Mouse (Mus musculus) forebrain, embryonic 10.5 days (tissue): Measurements from ENCODE around the gene Map3k12. TPM values are rescaled to one million over a fixed set of nuclear protein-coding genes. Genes with fewer than 3 reads are reported as not detected.

Source experiments
- DNase-seq: peaks from one replicate; pipeline ENCODE4 v3.0.0-alpha.2; 2017; ENCODE audit warnings: low spot score; ENCODE audit errors: extremely low spot score
- H3K27ac ChIP-seq: fragments of 300-500 bp; sonication (generic); 2 replicates; pipeline ENCODE4 v1.5.1; 2016; ENCODE audit warnings: mild to moderate bottlenecking
- H3K27me3 ChIP-seq: fragments of 300-500 bp; sonication (generic); 2 replicates; pipeline ENCODE4 v1.6.1; 2016; ENCODE audit warnings: mild to moderate bottlenecking; ENCODE audit not compliant: poor library complexity, severe bottlenecking
- H3K36me3 ChIP-seq: fragments of 300-500 bp; sonication (generic); replicated peaks from 2 replicates; pipeline ENCODE4 v1.6.1; 2016; ENCODE audit warnings: mild to moderate bottlenecking, moderate library complexity
- H3K4me1 ChIP-seq: fragments of 300-500 bp; sonication (generic); 2 replicates; pipeline ENCODE4 v1.6.1; 2016
- H3K4me3 ChIP-seq: fragments of 300-500 bp; sonication (generic); 2 replicates; pipeline ENCODE4 v1.5.1; 2016; ENCODE audit warnings: mild to moderate bottlenecking, moderate library complexity
- H3K9me3 ChIP-seq: fragments of 300-500 bp; sonication (generic); 2 replicates; pipeline ENCODE4 v1.6.1; 2016; ENCODE audit warnings: mild to moderate bottlenecking, moderate library complexity
- WGBS: fragments of 180-500 bp; shearing (Covaris S2); methylation state at CpG from one replicate; pipeline ENCODE4 v1.1.7; 2016; 5-methylcytosine and 5-hydroxymethylcytosine counted together
- polyA plus RNA-seq: library from polyadenylated mRNA; unstranded; fragments of >200 nt; fragmentation: Nextera tagmentation; extraction: Ambion mirVana; gene quantifications from 2 replicates; pipeline ENCODE4 v1.2.1, GENCODE M21; 2016

The Map3k12 gene
- polyA plus RNA-seq, 1 experiment from 2014 or later, result 24.0 TPM

DNA sequence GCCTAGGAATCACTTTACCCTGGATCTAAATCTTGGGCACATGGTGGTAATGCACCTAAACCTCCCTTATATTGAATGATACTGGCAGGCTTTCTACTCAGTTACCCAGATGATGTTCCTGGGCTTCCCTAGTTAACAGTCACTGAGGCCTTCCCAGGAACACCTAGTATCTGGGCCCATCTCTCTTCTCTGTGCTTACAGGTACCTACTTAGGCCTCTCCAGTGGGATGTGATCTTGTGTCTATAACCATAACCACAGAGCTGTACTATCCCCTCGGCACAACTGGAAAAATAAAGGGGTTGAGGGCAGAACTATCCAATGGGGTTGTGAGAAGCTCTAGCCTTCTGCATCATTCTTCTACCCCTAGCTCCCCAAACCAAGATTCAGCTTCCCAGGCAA is 10.0 kb downstream of the Map3k12 start:
- 80% methylated on average over 1 of the region's 1 CpGs for WGBS
- no peak for DNase-seq
- Histone ChIP-seq H3K4me3 (no peak overlapping the region), H3K27ac (no peak overlapping the region), H3K36me3 (peaks cover 60% of the 10 kb centered on the region), H3K4me1 (peaks cover 34% of the 10 kb centered on the region), H3K27me3 (no peaks in the 10 kb centered on the region), H3K9me3 (no peaks in the 10 kb centered on the region)

DNA sequence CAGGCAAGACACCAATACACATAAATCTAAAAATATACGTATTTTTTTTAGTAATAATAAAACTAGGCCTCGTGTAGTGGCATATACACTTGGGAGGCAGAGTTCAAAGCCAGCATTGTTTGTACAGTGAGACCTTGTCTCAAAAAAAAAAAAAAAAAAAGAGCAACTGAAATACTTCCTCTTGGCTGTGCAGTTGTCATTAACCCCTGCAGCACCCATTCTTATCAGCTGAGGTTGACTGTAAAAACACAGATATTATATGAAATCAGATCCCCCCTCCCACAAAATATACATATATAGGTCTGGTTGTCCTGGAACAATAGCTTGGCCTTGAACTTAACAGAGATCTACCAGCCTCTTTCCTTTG is 10.4 kb downstream of the Map3k12 start:
- Histone ChIP-seq H3K27ac (no peak overlapping the region), H3K4me1 (peaks cover 29% of the 10 kb centered on the region), H3K4me3 (no peak overlapping the region), H3K36me3 (peaks cover 64% of the 10 kb centered on the region), H3K27me3 (no peaks in the 10 kb centered on the region), H3K9me3 (no peaks in the 10 kb centered on the region)
- 86% methylated on average over 2 of the region's 2 CpGs for WGBS
- DNase-seq, result no peak

DNA sequence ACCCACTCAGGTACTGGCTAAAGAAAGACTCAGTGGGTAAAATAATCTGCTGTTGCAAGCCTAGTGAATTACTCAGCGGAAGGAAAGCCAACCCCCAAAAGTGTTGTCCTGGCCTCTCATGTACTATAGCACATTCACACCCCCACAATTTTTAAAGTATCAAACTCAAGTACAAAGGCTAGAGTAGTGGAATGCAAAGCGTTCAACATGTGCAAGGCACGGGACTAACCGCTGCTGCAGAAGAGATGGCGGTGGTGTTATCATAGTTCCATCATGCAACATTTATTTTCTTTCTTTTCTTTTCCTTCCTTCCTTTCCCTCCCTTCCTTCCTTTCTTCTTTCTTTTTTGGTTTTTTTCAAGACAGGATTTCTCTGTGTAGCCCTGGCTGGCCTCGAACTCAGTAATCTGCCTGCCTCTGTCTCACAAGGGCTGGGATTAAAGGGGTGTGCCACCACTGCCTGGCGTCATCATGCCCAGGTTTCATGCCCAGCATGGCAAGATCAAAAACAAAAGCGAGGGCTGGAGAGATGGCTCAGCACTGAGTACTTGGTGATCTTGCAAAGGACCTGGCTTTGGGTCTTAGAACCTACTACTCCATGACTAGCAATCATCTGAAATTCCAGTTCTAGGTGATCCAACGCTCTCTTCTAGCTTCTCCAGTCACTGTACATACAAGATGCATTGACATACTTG is 10.9 kb downstream of the Map3k12 start:
- H3K9me3 ChIP-seq, result no peaks in the 10 kb centered on the region
- H3K4me1 ChIP-seq, result peaks cover 24% of the 10 kb centered on the region
- 92% methylated on average over 9 of the region's 9 CpGs for WGBS
- no peak overlapping the region for H3K27ac ChIP-seq
- H3K4me3 ChIP-seq, result no peak overlapping the region
- peaks cover 69% of the 10 kb centered on the region for H3K36me3 ChIP-seq
- H3K27me3 ChIP-seq, result no peaks in the 10 kb centered on the region
- DNase-seq, result no peak

DNA sequence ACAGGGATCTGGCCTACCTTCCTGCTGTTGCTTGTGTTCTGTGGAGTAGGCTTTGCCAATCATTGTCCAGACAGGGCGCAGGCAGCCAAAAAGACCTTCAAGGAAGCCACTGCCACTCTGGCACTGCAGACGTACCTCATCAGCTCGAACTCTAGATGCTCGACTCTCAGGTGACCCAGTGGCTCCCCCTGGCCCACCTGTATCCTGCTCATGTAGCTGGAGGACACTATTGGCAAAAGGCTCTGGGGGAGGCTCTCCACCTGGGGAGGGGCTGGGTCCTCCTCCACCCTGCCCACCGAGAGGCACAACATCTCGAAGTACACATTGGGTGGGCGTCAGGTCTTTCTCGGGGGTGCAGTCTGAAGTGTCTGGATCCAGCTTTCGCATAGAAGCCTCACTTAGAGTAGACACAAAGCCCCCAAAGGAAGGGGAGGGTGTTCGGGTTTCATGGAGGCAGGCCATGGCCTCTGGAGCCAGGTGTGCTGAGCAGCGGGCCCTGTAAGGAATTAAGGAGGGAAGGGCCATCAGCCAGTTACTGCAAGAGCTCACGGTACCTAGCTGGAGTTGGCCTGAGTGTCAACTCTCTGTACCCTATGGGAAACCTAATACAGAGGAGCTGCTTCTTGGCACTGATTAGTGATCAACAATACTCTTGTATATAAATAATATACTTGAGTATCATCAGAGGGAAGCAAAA is 11.6 kb downstream of the Map3k12 start:
- Histone ChIP-seq H3K4me3 (no peak overlapping the region), H3K36me3 (peaks cover 76% of the 10 kb centered on the region), H3K9me3 (no peaks in the 10 kb centered on the region), H3K27me3 (no peaks in the 10 kb centered on the region), H3K27ac (no peak overlapping the region), H3K4me1 (peaks cover 17% of the 10 kb centered on the region)
- WGBS, result 83% methylated on average over 12 of the region's 12 CpGs
- DNase-seq, result no peak

DNA sequence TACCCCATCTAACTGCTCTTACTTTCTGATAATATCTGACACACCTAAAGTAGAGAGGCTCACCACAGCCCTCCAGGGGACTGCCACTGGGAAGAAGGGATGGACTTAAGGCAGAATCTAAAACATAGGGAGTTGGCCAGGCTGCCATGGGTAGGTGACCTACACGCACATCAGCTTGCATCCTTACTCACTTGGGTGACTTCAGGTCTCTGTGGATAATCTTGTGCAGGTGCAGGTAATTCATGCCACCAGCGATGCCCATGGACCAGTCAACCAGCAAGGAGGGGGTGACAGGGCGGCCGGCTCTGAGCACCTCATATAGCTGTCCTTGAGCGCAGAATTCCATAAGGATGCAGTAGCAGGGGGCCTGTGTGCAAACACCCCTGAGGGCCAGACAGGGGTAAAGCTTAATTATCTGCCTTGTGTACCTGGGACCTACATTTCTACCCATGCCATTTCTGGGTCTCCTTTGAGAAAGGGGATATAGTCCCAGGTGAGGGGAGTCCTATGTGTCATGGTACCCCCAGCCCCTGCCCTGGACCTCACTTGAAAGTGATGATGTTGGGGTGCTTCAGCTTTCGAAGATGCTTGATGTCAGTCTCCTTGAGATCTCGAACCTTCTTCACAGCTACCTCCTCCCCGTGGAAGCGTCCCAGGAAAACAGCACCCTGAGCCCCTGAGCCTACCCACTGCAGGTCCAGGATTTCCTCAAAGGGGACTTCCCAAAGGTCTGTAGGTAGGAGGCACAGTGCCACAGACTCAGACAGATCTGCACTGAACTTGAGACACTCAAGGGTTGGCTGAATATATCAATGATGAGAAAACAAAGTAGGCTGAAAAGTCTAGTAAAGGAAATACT is 12.7 kb downstream of the Map3k12 start:
- Histone ChIP-seq H3K4me1 (peaks cover 6% of the 10 kb centered on the region), H3K27ac (no peak overlapping the region), H3K27me3 (no peaks in the 10 kb centered on the region), H3K4me3 (no peak overlapping the region), H3K36me3 (peaks cover 87% of the 10 kb centered on the region), H3K9me3 (no peaks in the 10 kb centered on the region)
- 93% methylated on average over 9 of the region's 9 CpGs for WGBS
- DNase-seq, result no peak

DNA sequence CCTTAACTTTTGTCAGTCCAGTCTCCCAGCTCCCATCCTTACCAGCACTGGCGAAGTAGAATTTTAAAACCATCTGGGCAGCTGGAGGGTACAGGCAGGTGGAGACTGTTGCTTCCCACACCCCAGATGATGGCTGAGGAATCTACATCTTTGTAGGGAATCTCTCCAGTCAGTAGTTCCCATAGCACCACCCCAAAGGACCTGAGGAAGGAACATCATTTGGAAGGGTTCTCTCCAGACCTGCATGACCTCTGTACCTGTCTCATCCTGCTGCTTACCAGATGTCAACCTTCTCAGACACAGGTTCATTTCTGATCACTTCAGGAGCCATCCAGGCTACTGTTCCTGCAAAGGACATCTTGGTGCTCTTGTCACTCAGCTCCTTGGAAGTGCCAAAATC is 13.4 kb downstream of the Map3k12 start, which contains the start of gene Gm10337:
Gm10337 (plus strand) TSS at position 276 of the 400 bp plus-strand sequence.
- Histone ChIP-seq H3K27me3 (no peaks in the 10 kb centered on the region), H3K36me3 (peaks cover 93% of the 10 kb centered on the region), H3K9me3 (no peaks in the 10 kb centered on the region), H3K4me3 (no peak within 1 kb of the TSS), H3K27ac (no peak within 1 kb of the TSS), H3K4me1 (peaks cover 4% of the 10 kb centered on the region; the same call in 1 of the 2 replicates)
- DNase-seq, result no peak
- WGBS, result 88% methylated on average over 1 of the region's 1 CpGs

DNA sequence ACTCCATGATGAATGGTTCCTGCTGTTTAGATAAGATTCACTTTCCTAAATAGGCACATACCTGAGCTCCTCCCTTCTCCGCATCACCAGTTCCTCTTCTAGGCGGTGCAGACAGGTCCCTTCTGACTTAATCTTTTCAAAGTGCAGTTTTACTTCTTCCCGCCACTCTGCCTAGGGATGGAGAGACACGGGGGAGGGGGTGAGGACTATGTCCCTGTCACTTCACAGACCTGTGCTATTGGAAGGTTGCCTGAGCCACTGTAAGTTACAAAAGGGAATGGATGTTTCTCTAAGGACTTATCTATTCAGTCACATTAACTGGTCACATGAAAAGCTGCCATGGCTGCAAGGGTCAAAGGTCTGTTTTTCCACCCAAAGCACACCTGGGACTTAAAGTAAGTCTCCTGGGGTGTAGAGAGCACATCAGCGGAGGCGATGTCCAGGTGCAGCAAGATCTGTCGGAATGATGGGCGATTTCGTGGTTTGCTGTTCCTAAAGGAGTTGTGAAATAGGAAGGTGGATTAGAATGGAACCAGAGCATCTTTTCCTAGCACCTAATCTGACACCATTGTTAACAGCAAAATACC is 14.5 kb downstream of the Map3k12 start:
- H3K36me3 ChIP-seq, result peaks cover 97% of the 10 kb centered on the region
- no peak for DNase-seq
- no peak overlapping the region for H3K4me3 ChIP-seq
- H3K4me1 ChIP-seq, result peaks cover 4% of the 10 kb centered on the region; the same call in 1 of the 2 replicates
- no peaks in the 10 kb centered on the region for H3K9me3 ChIP-seq
- WGBS, result 87% methylated on average over 9 of the region's 9 CpGs
- no peaks in the 10 kb centered on the region for H3K27me3 ChIP-seq
- H3K27ac ChIP-seq, result no peak overlapping the region

DNA sequence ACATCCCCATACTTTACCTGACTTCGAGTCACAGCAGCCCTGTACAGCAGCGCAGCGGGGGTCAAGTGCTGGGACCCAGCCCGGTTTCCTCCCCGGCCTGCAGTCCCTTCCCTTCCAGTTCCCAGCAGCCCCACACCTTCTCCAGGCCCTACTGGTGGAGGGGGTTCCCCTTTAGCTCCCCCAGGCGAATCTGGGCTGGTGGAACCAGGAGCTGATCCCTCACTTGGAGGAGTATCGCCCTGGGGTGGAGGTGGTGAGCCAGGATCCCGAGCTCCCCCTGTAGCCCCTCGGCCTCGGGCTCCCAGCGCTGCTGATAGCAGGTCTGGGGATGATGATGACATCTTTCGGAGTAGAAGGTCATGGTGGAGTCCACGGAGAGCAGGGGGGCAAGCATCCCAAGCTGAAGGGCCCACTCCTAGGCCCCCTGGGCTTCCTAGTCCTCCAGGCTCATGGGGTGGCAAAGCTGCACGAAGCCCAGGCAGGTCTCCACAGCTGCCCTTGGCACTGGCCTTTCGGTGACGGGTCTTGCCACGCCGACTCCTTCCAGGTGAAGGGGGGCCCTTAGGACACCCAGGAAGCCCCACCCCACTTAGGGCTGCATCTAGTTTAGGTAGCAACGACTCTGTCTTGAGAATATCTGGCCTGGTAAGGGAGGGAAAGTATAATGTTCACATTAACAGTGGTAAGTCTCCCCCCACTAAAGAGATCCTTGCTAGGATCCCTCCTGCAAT is 15.6 kb downstream of the Map3k12 start:
- Histone ChIP-seq H3K27me3 (no peaks in the 10 kb centered on the region), H3K27ac (no peak overlapping the region), H3K4me3 (no peak overlapping the region), H3K4me1 (peaks cover 4% of the 10 kb centered on the region; the same call in 1 of the 2 replicates), H3K9me3 (no peaks in the 10 kb centered on the region), H3K36me3 (peaks cover 98% of the 10 kb centered on the region)
- 92% methylated on average over 19 of the region's 19 CpGs for whole genome bisulfite sequencing
- DNase-seq, result no peak

DNA sequence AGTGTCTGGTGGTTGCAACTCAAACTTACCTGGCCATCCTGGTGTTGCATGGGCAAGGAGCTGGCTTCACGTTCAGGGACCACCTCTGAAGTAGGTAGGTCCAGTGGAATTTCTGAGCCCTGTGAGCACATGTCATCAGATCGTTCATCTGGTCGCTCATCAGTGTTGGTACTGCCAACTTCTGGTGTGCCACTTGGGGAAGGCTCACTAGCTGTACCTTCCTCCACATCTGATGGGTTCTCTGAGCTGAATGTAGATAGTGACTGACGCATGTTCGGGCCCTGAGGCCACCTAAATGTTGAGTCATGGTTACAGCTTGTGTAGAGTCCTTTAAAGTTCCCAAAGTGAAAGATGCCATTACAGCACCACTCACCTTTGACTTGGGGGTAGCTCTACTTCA is 16.4 kb downstream of the Map3k12 start:
- H3K9me3 ChIP-seq, result no peaks in the 10 kb centered on the region
- 91% methylated on average over 5 of the region's 5 CpGs for WGBS
- H3K4me1 ChIP-seq, result peaks cover 4% of the 10 kb centered on the region; the same call in 1 of the 2 replicates
- H3K4me3 ChIP-seq, result no peak overlapping the region
- no peak for DNase-seq
- peaks cover 99% of the 10 kb centered on the region for H3K36me3 ChIP-seq
- no peaks in the 10 kb centered on the region for H3K27me3 ChIP-seq
- no peak overlapping the region for H3K27ac ChIP-seq

DNA sequence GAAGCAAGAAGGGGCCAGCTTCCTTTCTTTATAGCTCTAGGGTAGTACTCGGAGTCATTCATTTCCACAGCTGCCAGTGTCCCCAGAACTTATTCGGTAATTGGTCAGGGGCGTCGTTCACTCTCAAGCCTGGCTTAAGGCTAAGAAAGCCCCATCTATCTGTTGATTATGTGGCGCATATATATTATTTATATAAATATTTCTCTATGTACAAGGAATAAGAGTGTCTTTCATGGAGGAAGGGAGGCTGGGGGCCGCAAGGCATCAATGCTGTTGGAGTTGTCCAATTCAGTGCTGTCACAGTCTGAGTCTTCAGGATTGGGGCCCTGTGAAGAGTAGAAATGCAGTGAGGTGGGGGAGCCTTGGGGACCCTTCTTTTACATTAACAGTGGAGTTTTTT is 17.0 kb downstream of the Map3k12 start:
- no peak for DNase-seq
- no peaks in the 10 kb centered on the region for H3K4me1 ChIP-seq
- WGBS, result 91% methylated on average over 6 of the region's 6 CpGs
- no peaks in the 10 kb centered on the region for H3K27me3 ChIP-seq
- no peak overlapping the region for H3K4me3 ChIP-seq
- H3K9me3 ChIP-seq, result no peaks in the 10 kb centered on the region
- peaks cover 99% of the 10 kb centered on the region for H3K36me3 ChIP-seq
- no peak overlapping the region for H3K27ac ChIP-seq

DNA sequence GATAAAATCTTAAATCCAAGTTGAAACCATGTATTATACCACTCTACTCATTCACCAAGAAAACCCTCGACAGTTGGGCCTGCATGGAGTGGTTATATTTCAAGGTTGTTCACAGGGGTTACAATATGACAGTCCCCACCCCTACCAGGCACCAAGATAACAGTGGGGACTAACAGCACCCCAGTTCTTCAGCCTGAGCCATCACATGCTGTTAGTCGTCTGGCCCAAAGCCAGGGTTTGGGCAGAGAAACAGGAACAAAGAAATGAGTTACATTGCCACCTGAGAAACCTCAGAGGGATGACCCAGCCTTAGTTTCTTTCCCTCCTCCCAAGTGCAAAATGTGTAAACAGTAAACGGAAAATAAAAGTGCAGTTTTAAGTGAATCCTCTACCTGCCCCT is 17.5 kb downstream of the Map3k12 start:
- H3K36me3 ChIP-seq, result peaks cover 99% of the 10 kb centered on the region
- no peak for DNase-seq
- 78% methylated on average over 3 of the region's 3 CpGs for WGBS

DNA sequence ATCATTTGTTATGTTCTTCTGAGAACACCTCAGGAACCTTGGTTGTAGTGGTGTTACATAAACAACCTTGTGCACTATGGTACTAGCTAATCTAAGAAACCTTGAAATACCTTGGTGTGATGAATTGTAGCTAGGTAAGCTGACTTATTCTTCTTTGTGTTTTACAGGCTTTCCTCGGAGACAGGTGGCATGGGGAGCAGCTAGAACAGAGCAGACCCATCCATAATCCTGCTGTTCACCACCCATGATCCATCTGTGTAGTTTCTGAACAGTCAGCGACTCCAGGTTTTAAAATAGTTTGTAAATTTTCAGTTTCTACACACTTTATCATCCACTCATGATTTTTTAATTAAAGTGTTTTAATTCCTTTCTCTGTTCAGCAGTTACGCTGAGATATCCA is 18.5 kb downstream of the Map3k12 start:
- Histone ChIP-seq H3K27ac (no peak overlapping the region), H3K4me1 (no peaks in the 10 kb centered on the region), H3K4me3 (no peak overlapping the region), H3K27me3 (no peaks in the 10 kb centered on the region), H3K9me3 (no peaks in the 10 kb centered on the region), H3K36me3 (peaks cover 99% of the 10 kb centered on the region)
- DNase-seq, result no peak
- 86% methylated on average over 3 of the region's 3 CpGs for WGBS

More for the DNA sequence above, 17.5 kb downstream of the Map3k12 start:
- Histone ChIP-seq H3K4me3 (no peak overlapping the region), H3K9me3 (no peaks in the 10 kb centered on the region), H3K27me3 (no peaks in the 10 kb centered on the region), H3K27ac (no peak overlapping the region), H3K4me1 (no peaks in the 10 kb centered on the region)
